Mouse (Mus musculus) ES-E14 (cell line): ENCODE results near the gene Cyp2c69. TPM values are rescaled to one million over a fixed set of nuclear protein-coding genes. Genes with fewer than 3 reads are reported as not detected.
"Not testable (repeated sequence)": the region's sequence is repeated elsewhere in the genome, so short reads cannot be mapped to it uniquely, and the experiment has no call there.

Source experiments
- DNase-seq: peaks from one replicate; pipeline ENCODE4 v3.0.0-alpha.2; 2013; ENCODE audit warnings: low read depth, low spot score
- H3K27ac ChIP-seq: 2 replicates; pipeline ENCODE4 v1.5.1; 2012; ENCODE audit warnings: low read depth, mild to moderate bottlenecking, low read length, moderate library complexity, mixed read lengths; ENCODE audit not compliant: poor library complexity, insufficient read depth, severe bottlenecking
- H3K36me3 ChIP-seq: 2 replicates; pipeline ENCODE4 v1.6.1; 2012; ENCODE audit warnings: mild to moderate bottlenecking, low read length, moderate library complexity, mixed read lengths; ENCODE audit not compliant: control insufficient read depth, poor library complexity, insufficient read depth, severe bottlenecking
- H3K4me1 ChIP-seq, 2 experiments: fragments of 150-350 bp in 1 of 2; sonication (generic) in 1 of 2; 2 replicates each; pipeline ENCODE4 v1.6.1; 2012; ENCODE audit warnings: low read length in 2 of 2, mild to moderate bottlenecking in 1 of 2, mixed read lengths in 1 of 2; ENCODE audit not compliant: control insufficient read depth in 2 of 2, insufficient read depth in 2 of 2, poor library complexity in 1 of 2
- H3K4me3 ChIP-seq, 2 experiments: fragments of 150-350 bp in 1 of 2; sonication (generic) in 1 of 2; 2 replicates each; pipeline ENCODE4 v1.5.1; 2012; ENCODE audit warnings: low read length in 2 of 2, low read depth in 1 of 2, mild to moderate bottlenecking in 1 of 2, mixed read lengths in 1 of 2; ENCODE audit not compliant: insufficient read depth in 1 of 2, poor library complexity in 1 of 2, severe bottlenecking in 1 of 2
- H3K9ac ChIP-seq: 2 replicates; pipeline ENCODE4 v1.6.1; 2012; ENCODE audit warnings: low read depth, mild to moderate bottlenecking, low read length, mixed read lengths; ENCODE audit not compliant: poor library complexity, insufficient read depth, severe bottlenecking
- H3K9me3 ChIP-seq: fragments of 150-350 bp; sonication (generic); 2 replicates; pipeline ENCODE4 v1.6.1; 2012; ENCODE audit warnings: low read depth, mild to moderate bottlenecking, low read length; ENCODE audit not compliant: control insufficient read depth, insufficient read depth
- CHD2 ChIP-seq: IDR thresholded peaks from 2 replicates; pipeline ENCODE4 v1.6.1; 2014; ENCODE audit warnings: mild to moderate bottlenecking, low read depth, low read length, inconsistent platforms
- HCFC1 ChIP-seq: IDR thresholded peaks from 2 replicates; pipeline ENCODE4 v1.6.1; 2012; ENCODE audit warnings: low read length, inconsistent platforms, borderline replicate concordance; ENCODE audit not compliant: insufficient read depth
- MAFK ChIP-seq: IDR thresholded peaks from 2 replicates; pipeline ENCODE4 v1.6.1; 2014; ENCODE audit warnings: mild to moderate bottlenecking, low read depth, low read length, inconsistent platforms; ENCODE audit not compliant: insufficient read depth
- ZC3H11A ChIP-seq: IDR thresholded peaks from 2 replicates; pipeline ENCODE4 v1.6.1; 2012; ENCODE audit warnings: low read depth, mild to moderate bottlenecking, inconsistent platforms, low read length, borderline replicate concordance
- ZNF384 ChIP-seq: IDR thresholded peaks from 2 replicates; pipeline ENCODE4 v1.6.1; 2012; ENCODE audit warnings: low read depth, low read length, inconsistent platforms
- in situ Hi-C, 2 experiments: fragments of 600-800 bp; cut with MboI; formaldehyde crosslinking; loops; one replicate each; pipeline ENCODE4 v1.15.1; 2025; ENCODE audit warnings: low sequenced_read_pairs in 2 of 2, inconsistent platforms in 1 of 2; ENCODE audit not compliant: unreplicated experiment in 2 of 2
- total RNA-seq: library from RNA; depleted of rRNA; stranded (reverse); fragments of 300-350 nt; gene quantifications from 2 replicates; pipeline ENCODE4 v1.2.3, GENCODE M21; 2012; rRNA removed

Gene Cyp2c69
- total RNA-seq, 1 experiment = 0.22 TPM

DNA sequence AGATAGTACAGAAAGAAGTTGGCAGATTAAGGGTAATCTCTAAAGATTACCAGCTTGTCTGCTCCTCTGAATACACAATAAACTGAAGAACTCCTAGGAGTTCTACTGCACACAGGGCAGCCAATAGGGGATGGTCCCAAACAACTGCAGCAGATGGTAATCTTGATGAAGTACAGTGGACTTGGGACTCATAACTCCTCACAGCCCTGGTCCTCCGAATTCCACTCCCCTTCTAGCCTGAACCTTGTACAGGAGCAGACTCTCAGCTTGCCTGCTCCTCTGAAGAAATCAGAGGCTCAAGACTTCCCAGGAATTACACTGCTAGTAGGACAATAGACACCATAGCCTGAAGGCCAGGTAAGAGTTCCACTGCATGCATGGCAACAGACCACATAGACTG is 20.5 kb downstream of the Cyp2c69 start:
- in situ Hi-C loops = no loop called here
- Histone ChIP-seq H3K9me3 (no peaks in the 10 kb centered on the region), H3K27ac (no peak overlapping the region), H3K4me1 (no peaks in the 10 kb centered on the region), H3K36me3 (no peaks in the 10 kb centered on the region), H3K4me3 (no peak overlapping the region), H3K9ac (no peak overlapping the region)
- TF ChIP-seq HCFC1 (no peak), ZNF384 (no peak), CHD2 (no peak), MAFK (no peak), ZC3H11A (no peak)
- no peak for DNase-seq

DNA sequence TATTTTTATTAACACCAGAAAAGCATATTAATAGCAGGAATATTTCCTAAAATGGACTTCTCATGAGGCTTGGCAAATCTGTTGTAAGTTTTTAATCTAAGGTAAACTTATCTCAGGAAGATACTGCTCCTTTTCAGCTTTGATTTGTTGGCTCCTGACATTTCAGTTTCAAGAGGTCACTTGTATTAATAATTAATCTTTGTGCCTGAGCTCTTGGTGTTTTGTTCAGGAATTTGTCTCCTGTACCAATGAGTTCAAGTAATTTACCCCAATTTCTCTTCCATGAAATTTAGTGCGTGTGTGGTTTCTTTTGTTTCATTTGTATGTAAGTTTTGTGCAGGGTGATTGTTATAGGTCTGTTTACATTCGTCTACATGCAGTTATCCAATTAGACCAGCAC is 65.7 kb downstream of the Cyp2c69 start:
- H3K9ac ChIP-seq, H3K36me3 ChIP-seq, H3K4me1 ChIP-seq, H3K9me3 ChIP-seq, H3K27ac ChIP-seq, H3K4me3 ChIP-seq, DNase-seq, in situ Hi-C loops: not testable (repeated sequence)

DNA sequence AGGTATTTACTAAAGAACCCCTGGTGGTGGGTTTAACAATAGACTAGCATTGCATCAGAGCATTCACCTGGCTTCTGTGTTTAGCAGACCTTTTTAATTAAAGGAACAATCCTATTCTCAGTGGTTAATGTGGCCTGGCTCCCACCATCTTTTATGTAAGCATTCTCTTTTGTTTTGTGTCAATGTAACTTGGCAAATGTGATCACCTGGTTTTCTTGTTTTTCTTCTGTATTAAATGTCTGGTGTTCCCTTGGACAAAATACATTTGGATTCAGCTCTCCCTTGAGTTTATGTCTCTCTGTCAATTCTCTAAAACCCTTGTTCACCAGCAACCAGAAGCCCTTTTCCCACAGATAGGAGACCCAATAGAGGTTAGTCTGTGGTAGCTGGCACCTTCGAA is 70.2 kb downstream of the Cyp2c69 start:
- in situ Hi-C loops, H3K9ac ChIP-seq, H3K4me3 ChIP-seq, H3K36me3 ChIP-seq, H3K4me1 ChIP-seq, H3K9me3 ChIP-seq: not testable (repeated sequence)
- H3K27ac ChIP-seq = peak overlapping the region; percentile 22; the same call in 1 of the 2 replicates
- peak; percentile 17 for DNase-seq

DNA sequence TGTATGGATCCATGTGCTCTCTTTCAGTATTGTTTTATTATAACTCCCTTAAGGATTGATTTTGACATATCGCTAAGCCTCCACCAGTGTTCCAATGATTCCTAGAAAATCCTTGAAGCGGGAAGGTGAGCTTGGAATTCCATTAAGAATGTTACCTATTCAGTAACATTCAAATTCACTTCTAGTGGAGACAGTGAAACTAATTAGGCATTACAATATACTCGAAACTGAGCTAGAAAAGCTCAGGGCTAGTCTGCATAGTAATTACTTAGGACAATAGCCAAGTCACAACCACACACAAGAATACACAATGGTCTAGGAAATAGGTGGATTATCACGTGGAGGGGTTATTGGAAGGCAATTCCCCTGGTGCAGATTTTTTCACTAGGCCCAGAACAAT is 70.6 kb downstream of the Cyp2c69 start:
- H3K9ac ChIP-seq, H3K36me3 ChIP-seq, H3K4me1 ChIP-seq, H3K4me3 ChIP-seq, H3K9me3 ChIP-seq, in situ Hi-C loops: not testable (repeated sequence)
- DNase-seq = peak; percentile 35
- 0 out of 2 replicates have a peak overlapping the region, but pooled peaks have one; percentile 50 for H3K27ac ChIP-seq

DNA sequence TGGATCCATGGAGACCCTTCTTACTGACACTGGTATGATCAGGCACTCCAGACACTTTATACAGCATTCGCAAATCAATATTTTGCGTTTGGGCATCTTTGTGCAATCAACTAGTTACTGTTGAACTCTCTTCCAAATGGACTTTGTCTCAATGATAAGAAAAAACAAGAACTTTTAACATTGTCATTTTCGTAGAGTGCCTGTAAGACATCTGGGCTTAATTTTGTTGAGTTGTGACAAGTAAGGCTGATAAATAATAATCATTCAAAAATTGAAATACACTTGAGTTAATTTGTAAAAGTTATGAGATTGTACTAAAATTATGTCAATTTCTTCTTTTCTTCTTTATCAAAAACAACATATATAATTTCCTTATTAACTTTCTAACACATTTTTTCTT is 73.9 kb downstream of the Cyp2c69 start, which contains the start of gene Cyp2c40:
Cyp2c40 (minus strand) TSS at position 101 of the 400 bp plus-strand sequence.
- not testable (repeated sequence) for H3K9ac ChIP-seq

More for the DNA sequence above, 73.9 kb downstream of the Cyp2c69 start, which contains the start of gene Cyp2c40:
- H3K4me1 ChIP-seq, H3K36me3 ChIP-seq, H3K4me3 ChIP-seq, in situ Hi-C loops, H3K27ac ChIP-seq, H3K9me3 ChIP-seq, DNase-seq: not testable (repeated sequence)

Other genes with a start within 250 kb of the Cyp2c69 start
- not detected in 2 replicates for gene Cyp2c67, start 237.7 kb downstream of the Cyp2c69 start, total RNA-seq
- gene Cyp2c68, start 145.7 kb downstream of the Cyp2c69 start, total RNA-seq = not detected in 2 replicates
- not detected in 2 replicates for gene Cyp2c40, start 74.0 kb downstream of the Cyp2c69 start, total RNA-seq
- not detected in 2 replicates for gene Cyp2c37, start 105.6 kb upstream of the Cyp2c69 start, total RNA-seq
- gene Cyp2c54, start 187.0 kb upstream of the Cyp2c69 start, total RNA-seq = not detected in 2 replicates
- not detected in 2 replicates for gene Cyp2c50, start 202.9 kb upstream of the Cyp2c69 start, total RNA-seq